Mouse (Mus musculus): ENCODE measurements around the gene Tob1.

DNA sequence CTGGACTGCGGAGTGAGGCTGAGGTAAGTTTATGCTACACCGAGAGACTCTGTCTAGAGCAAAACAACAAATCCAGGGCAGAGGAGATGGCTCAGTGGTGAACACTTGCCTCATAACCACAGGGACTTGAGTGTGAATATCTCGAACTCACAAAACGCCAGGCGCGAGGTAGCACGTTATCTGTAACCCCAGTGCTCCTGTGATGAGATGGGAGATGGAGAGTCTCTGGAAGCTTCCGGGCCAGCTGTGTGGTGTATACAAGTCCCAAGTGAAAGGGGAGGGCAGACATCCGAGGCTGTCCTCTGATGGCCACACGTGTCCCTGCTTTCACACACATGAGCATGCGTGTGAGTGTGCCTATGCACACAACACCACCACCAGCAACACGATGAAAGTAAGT is 23.1 kb downstream of the Tob1 start:
- TF ChIP-seq CTCF (IDR thresholded peaks at IDR 0.05; ENCODE audit: control insufficient read depth, insufficient read depth, insufficient read length), result no peak
- TF ChIP-seq MAX (IDR thresholded peaks at IDR 0.05), result no peak
